Mouse (Mus musculus) heart, postnatal 10 days (tissue): ENCODE measurements around the gene Pqlc3. TPM values are rescaled to one million over a fixed set of nuclear protein-coding genes. Genes with fewer than 3 reads are reported as not detected.
A peak's percentile ranks its signal among the peaks of the same experiment; 100 is the strongest.

ENCODE experiments used
- DNase-seq, 2 experiments: peaks; one replicate each; pipeline ENCODE4 v3.0.0; 2021
- intact Hi-C: fragments of 180-260 bp; cut with DNase I; formaldehyde crosslinking; loops from one replicate; pipeline ENCODE4 v1.15.1; 2025
- total RNA-seq, 2 experiments: library from RNA; stranded (reverse); gene quantifications; 2 replicates each; pipeline ENCODE4 v1.2.3; 2021

Gene Pqlc3
- total RNA-seq, 2 experiments from 2014 or later = 2.4 to 3.0 TPM

- peak; percentile 84 to 90 for DNase-seq
- intact Hi-C loops = loop anchor here (1.0 to 5.0 kb wide), 2 partner anchors 203 to 294 kb away; no protein-coding TSS in a partner anchor
Measured at GRCm38 (mm10) chr12:17011100-17011870, 11.1 kb upstream of the Pqlc3 start, which contains the start of gene 2410004P03Rik. 2410004P03Rik (minus strand) TSS chr12:17011727.

- no peak for DNase-seq
Measured at GRCm38 (mm10) chr12:17009466-17009865, 9.3 kb upstream of the Pqlc3 start.

DNA sequence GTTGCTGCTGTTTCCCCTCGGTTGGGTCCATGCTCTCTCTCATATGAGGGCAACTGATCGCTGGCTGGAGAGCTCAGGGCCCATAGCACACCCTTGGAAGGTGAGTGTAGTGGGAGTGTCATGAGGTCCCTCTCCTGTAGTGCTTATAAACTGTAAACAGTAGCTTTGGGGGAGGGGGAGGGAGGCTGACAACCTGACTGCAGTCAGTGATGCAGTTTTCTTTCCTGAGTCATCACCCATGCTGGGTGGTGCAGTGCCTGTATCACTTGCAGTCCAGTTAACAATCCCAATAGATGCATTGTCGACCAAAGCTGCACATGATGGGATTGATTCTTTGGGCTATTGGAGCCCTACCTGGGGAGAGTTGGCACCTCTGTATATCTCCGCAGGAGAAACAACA lies 1.0 kb upstream of the Pqlc3 start:
- no peak for DNase-seq
- intact Hi-C loops = no loop called here

More at GRCm38 (mm10) chr12:17009466-17009865, 9.3 kb upstream of the Pqlc3 start:
- intact Hi-C loops = no loop called here

GRCm38 (mm10) chr12:17000628-17001027 lies 420 bp upstream of the Pqlc3 start:
- no peak for DNase-seq
- intact Hi-C loops = no loop called here

DNA sequence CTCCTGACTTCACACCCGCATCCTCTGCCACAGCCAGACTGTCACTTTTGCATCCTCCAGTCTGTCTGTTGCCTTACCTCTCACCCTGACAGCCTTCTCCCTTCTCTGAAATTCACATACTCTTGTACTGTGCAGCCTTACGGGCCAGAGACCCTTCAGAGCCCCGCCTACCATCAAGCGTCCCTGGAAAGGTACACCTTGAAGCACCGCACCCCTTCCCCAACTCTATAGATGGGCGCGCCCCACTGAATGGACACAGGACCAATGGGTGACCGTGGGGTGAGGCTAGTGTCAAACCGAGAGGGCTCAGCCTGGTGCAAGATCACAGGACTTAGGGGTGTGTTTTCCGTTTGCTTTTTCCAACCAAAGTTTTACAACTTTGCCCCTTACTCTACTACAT lies 1.1 kb downstream of the Pqlc3 start:
- no peak for DNase-seq

GRCm38 (mm10) chr12:16996886-16997462 lies 3.2 kb downstream of the Pqlc3 start:
- DNase-seq = no peak
- intact Hi-C loops = loop anchor here (5.0 kb wide), 1 partner anchor 965 kb away; no protein-coding TSS in a partner anchor

More for the DNA sequence above, 1.1 kb downstream of the Pqlc3 start:
- intact Hi-C loops = loop anchor here (5.0 kb wide), 1 partner anchor 967 kb away; no protein-coding TSS in a partner anchor

DNA sequence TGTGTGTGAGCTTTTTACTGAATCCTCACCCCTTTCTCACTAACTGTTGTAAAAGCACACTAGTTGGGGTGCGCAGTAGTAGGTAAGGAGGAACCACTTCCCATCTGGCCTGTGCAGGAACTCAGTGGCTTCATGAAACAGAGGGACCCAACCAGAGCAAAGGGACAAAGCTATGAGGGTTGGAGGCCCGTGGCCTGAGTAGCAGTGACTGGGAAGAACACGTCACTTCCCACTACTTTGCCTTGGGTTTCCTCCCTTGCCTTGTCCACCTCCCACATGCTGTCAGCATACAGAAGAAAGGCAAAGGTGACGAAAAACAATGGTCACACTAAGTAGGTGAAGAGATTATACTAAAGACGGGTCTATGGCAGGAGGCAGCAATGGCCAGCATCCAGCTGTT lies 3.9 kb downstream of the Pqlc3 start:
- intact Hi-C loops = loop anchor here (5.0 kb wide), 1 partner anchor 964 kb away; no protein-coding TSS in a partner anchor
- no peak for DNase-seq

GRCm38 (mm10) chr12:16994291-16994690 lies 5.9 kb downstream of the Pqlc3 start:
- DNase-seq = no peak
- intact Hi-C loops = no loop called here

DNA sequence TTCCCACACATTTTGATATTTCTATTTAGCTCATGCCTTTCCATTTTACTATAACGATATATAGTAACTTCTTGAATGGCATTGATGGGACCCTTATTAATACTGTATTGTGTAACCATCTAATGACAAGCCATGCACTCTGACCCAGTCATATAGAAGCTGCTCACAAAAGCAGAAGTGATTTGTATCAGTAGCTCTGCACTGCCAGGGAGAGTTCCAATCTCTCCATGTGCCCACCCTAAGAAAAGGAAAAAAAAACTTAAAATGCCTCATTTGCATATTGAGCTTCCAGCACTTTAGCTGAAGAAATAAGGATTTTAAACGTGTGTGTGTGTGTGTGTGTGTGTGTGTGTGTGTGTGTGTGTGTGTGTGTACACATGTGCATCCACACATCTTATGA lies 7.9 kb downstream of the Pqlc3 start:
- DNase-seq = no peak
- intact Hi-C loops = no loop called here

DNA sequence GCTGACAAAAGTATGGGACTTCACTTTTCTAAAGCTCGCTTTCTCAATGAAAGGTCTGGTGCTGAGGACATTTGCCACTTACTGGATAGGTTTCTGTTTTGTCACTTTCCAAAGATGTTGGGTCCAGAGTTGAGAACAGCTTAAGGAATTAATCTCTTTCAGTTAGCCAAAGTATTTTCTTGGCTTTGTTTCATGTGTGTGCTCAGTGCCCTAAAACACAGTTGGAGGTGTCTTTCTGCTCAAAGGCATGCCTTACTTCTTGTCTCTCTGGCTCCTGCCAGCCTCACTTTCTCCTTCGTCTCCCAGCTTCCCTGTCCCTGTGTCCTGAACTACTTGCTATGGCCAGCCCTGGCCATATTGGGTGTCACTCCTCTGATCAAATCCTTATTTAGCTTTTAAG lies 8.8 kb downstream of the Pqlc3 start:
- intact Hi-C loops = no loop called here
- DNase-seq = no peak

GRCm38 (mm10) chr12:16985778-16986177 lies 14.4 kb downstream of the Pqlc3 start:
- intact Hi-C loops = no loop called here

GRCm38 (mm10) chr12:16977120-16977519 lies 23.1 kb downstream of the Pqlc3 start:
- no peak for DNase-seq
- intact Hi-C loops = no loop called here

More at GRCm38 (mm10) chr12:16985778-16986177, 14.4 kb downstream of the Pqlc3 start:
- DNase-seq = no peak

- intact Hi-C loops = no loop called here
- DNase-seq = no peak
Measured at GRCm38 (mm10) chr12:16966811-16967210, 33.4 kb downstream of the Pqlc3 start.

DNA sequence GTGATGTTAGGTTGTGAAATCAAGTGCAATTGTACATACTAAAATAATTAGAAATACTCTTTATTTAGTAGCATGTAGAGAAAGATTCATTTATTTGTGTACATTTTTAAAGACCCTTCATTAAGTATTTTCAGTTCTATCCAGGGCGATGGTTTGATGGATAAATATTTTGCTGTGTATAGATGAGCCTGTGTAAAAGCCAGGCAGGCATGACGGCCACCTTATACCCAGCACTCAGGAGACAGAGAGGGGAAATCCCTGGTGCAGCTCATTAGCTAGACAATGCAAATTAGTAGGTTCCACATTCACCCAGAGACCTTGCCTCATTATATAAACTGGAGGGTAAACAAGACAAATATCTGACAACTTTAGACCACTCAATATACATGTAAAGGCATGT lies 36.9 kb downstream of the Pqlc3 start:
- DNase-seq = no peak
- intact Hi-C loops = no loop called here

DNA sequence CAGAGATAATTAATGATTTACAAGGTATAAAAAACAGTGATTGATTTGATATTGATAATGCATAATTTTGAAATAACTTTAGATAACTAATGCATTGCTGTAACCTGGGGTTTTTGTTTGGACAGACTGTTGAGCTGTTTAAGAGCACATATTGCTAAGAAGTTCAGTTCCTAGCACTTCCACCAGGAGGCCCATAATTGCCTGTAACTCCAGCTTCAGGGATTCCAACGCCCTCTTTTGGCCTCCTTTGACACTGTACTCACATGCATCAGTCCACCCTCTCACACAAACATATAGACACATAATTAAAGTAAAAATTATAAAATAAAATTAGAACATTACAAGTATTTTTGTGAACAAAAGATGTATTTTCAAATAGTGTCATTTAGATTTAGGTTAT lies 41.4 kb downstream of the Pqlc3 start:
- intact Hi-C loops = no loop called here

GRCm38 (mm10) chr12:16948239-16948638 lies 52.0 kb downstream of the Pqlc3 start:
- DNase-seq = no peak
- intact Hi-C loops = loop anchor here (5.0 kb wide), 1 partner anchor 121 kb away; no protein-coding TSS in a partner anchor

More for the DNA sequence above, 41.4 kb downstream of the Pqlc3 start:
- peak in 1 of 2 experiments; percentile 36 for DNase-seq

- intact Hi-C loops = no loop called here
- no peak for DNase-seq
Measured at GRCm38 (mm10) chr12:16941976-16942375, 58.2 kb downstream of the Pqlc3 start.

Other genes starting within 250 kb of the Pqlc3 start
- gene Greb1, start 199.5 kb downstream of the Pqlc3 start, total RNA-seq = under 1 TPM; 0.55 to 0.74 TPM
- 10 to 100 TPM; 52.7 to 58.7 TPM for gene E2f6, start 189.4 kb downstream of the Pqlc3 start, total RNA-seq
- gene Rock2, start 105.5 kb downstream of the Pqlc3 start, total RNA-seq = 10 to 100 TPM; 90.0 to 93.5 TPM
- under 1 TPM in 1 of 2 experiments, not detected in 1; 0.12 TPM for gene 2410004P03Rik, start 11.3 kb upstream of the Pqlc3 start, total RNA-seq
- not detected for gene Kcnf1, start 176.5 kb upstream of the Pqlc3 start, total RNA-seq